10 mouse cellular contexts compared by ENCODE assay signal in genomic region chr6:134243546-134243945, GRCm38 (mm10).
A peak's percentile ranks its signal among the peaks of the same experiment; 100 is the strongest.
DNase-seq lines count a peak whose midpoint lies in the region; ATAC-seq and TF ChIP-seq lines count a peak whose summit lies in the region.
"Had no signal": no experiment of that assay in that cellular context is flagged by ENCODE, and none has a peak within 500 bp of the region (broad histone marks: within the 10 kb centered on the region; RNA-seq: fewer than 3 reads in every experiment).

No protein-coding gene starts in this region.

- H3K9me3 ChIP-seq in intestine, postnatal 0 days (ENCODE audit: control insufficient read depth) = no peaks in the 10 kb centered on the region
- H3K9me3 ChIP-seq: liver, embryonic 15.5 days had no signal

- ATAC-seq in common myeloid progenitor, adult 5-6 weeks (replicated peaks; ENCODE audit: low read depth, poor library complexity, severe bottlenecking) = peak; percentile 52
- peak; percentile 79 for ATAC-seq in intestine, postnatal 0 days
- ATAC-seq in activated CD4-positive, CD25-positive, alpha-beta regulatory T cell, adult 4 months = no peak

- no peak for TF ChIP-seq CTCF in intestine, postnatal 0 days (IDR thresholded peaks at IDR 0.05; ENCODE audit: low read depth)

- WGBS in intestine, postnatal 0 days = 32% methylated on average over 4 of the region's 4 CpGs

- H3K4me1 ChIP-seq in intestine, postnatal 0 days (replicated peaks; ENCODE audit: control insufficient read depth, insufficient read depth, low read length) = peaks cover 10% of the 10 kb centered on the region; the same call in 1 of the 2 replicates

- DNase-seq in adrenal gland, adult 2 months = peak; percentile 65
- DNase-seq in adrenal gland, postnatal 4 days (ENCODE audit: low spot score in 2 of 2) = no peak
- DNase-seq in lung, postnatal 25 days (ENCODE audit: low spot score) = peak; percentile 74
- no peak for DNase-seq in right cerebral cortex, postnatal 36 days (ENCODE audit: low spot score in 2 of 2)
- DNase-seq in cerebellum, postnatal 10 days = no peak
- DNase-seq: thymus, postnatal 25 days had no signal

- H3K27ac ChIP-seq in intestine, postnatal 0 days (ENCODE audit: low read depth, low read length) = peak overlapping the region; percentile 63; the same call in 1 of the 2 replicates
- H3K27ac ChIP-seq: liver, embryonic 15.5 days had no signal

- peak overlapping the region; percentile 27; the same call in 1 of the 2 replicates for H3K4me2 ChIP-seq in intestine, postnatal 0 days (replicated peaks; ENCODE audit: low read depth)
- H3K4me2 ChIP-seq: liver, embryonic 15.5 days had no signal

- peaks cover 20% of the 10 kb centered on the region for H3K36me3 ChIP-seq in intestine, postnatal 0 days (ENCODE audit: control insufficient read depth, insufficient read depth)

- H3K4me3 ChIP-seq in intestine, postnatal 0 days (ENCODE audit: low read depth, low read length) = no peak overlapping the region
- H3K4me3 ChIP-seq: liver, embryonic 15.5 days had no signal

- no peak overlapping the region for H3K9ac ChIP-seq in intestine, postnatal 0 days (ENCODE audit: low read depth, low read length)
- H3K9ac ChIP-seq: liver, embryonic 15.5 days had no signal

- no peaks in the 10 kb centered on the region for H3K27me3 ChIP-seq in intestine, postnatal 0 days (replicated peaks; ENCODE audit: control insufficient read depth, insufficient read depth, low read length)
- H3K27me3 ChIP-seq: liver, embryonic 15.5 days had no signal

Comparison
In these comparisons a context has a peak if more than half of its experiments do, and no peak if none do; other contexts are left out.
1. DNase-seq: peak in adrenal gland, adult 2 months (single experiment) and lung, postnatal 25 days (single experiment); none in adrenal gland, postnatal 4 days (0 of 2), right cerebral cortex, postnatal 36 days (0 of 2) and cerebellum, postnatal 10 days (0 of 2).